Mouse (Mus musculus) spleen, adult 2 months (tissue): ENCODE data around the gene Fndc3a. TPM values are rescaled to one million over a fixed set of nuclear protein-coding genes. Genes with fewer than 3 reads are reported as not detected.

Source experiments
- DNase-seq, 2 experiments: peaks; one replicate each; pipeline versions ENCODE4 v3.0.0 to v3.0.0-alpha.2; 2012 to 2021; ENCODE audit warnings: low spot score in 2 of 2, low read depth in 1 of 2
- H3K27ac ChIP-seq: fragments of 200-500 bp; 2 replicates; pipeline ENCODE4 v1.5.1; 2012; ENCODE audit warnings: low read length, inconsistent platforms; ENCODE audit not compliant: insufficient read depth
- H3K27me3 ChIP-seq: fragments of 200-500 bp; 2 replicates; pipeline ENCODE4 v1.6.1; 2012; ENCODE audit warnings: mild to moderate bottlenecking, moderate library complexity, low read length, inconsistent platforms; ENCODE audit not compliant: control insufficient read depth, insufficient read depth
- H3K36me3 ChIP-seq: fragments of 200-500 bp; 2 replicates; pipeline ENCODE4 v1.6.1; 2012; ENCODE audit warnings: mild to moderate bottlenecking, low read length, inconsistent platforms; ENCODE audit not compliant: control insufficient read depth, insufficient read depth
- H3K4me1 ChIP-seq: fragments of 200-500 bp; 2 replicates; pipeline ENCODE4 v1.6.1; 2011; ENCODE audit warnings: inconsistent platforms; ENCODE audit not compliant: control insufficient read depth, insufficient read depth, insufficient read length
- H3K4me3 ChIP-seq: fragments of 200-500 bp; 2 replicates; pipeline ENCODE4 v1.5.1; 2011; ENCODE audit warnings: mild to moderate bottlenecking, inconsistent platforms; ENCODE audit not compliant: insufficient read depth, insufficient read length; ENCODE audit errors: extremely low read depth
- CTCF ChIP-seq: fragments of 200-500 bp; IDR thresholded peaks from 2 replicates; pipeline ENCODE4 v1.5.1; 2011; ENCODE audit warnings: mild to moderate bottlenecking, inconsistent platforms; ENCODE audit not compliant: insufficient read depth, insufficient read length, insufficient replicate concordance; ENCODE audit errors: extremely low read depth
- POLR2A ChIP-seq: fragments of 200-500 bp; IDR thresholded peaks from 2 replicates; pipeline ENCODE4 v1.6.1; 2011; ENCODE audit warnings: low read depth, low read length, inconsistent platforms
- WGBS: fragments of 180-500 bp; shearing (Covaris S2); methylation state at CpG from one replicate; pipeline ENCODE4 v1.1.7; 2018; 5-methylcytosine and 5-hydroxymethylcytosine counted together
- polyA plus RNA-seq: library from polyadenylated mRNA; depleted of rRNA; stranded (reverse); fragments of >200 nt; gene quantifications from 2 replicates; pipeline ENCODE4 v1.2.3, GENCODE M21; 2012

Fndc3a gene
- polyA plus RNA-seq, 1 experiment = 22.2 TPM

DNA sequence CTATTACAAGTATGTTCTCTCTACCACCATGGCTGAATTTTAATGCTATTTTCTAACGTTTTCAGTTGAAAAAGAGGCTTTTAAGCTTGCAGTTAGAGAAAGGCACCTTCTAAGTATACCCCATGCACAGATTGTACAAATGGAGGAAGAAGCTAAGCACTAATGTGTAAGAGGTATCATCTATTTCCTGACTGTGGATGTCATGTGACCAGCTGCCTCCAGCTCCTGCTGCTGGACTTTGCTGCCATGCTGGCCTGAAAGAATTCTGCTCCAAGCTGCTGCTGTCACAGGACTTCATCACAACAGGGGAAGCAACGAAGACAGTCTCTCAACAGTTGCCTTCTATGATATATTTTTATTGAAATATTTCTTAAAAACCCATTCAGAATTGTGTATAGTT, 76.2 kb downstream of the Fndc3a start:
- H3K27ac ChIP-seq = no peak overlapping the region
- H3K36me3 ChIP-seq = peaks cover 2% of the 10 kb centered on the region
- peaks cover 5% of the 10 kb centered on the region for H3K4me1 ChIP-seq
- 86% methylated on average over 2 of the region's 2 CpGs for WGBS
- TF ChIP-seq CTCF = no peak
- TF ChIP-seq POLR2A = no peak
- no peak for DNase-seq
- no peaks in the 10 kb centered on the region for H3K27me3 ChIP-seq
- H3K4me3 ChIP-seq = no peak overlapping the region

DNA sequence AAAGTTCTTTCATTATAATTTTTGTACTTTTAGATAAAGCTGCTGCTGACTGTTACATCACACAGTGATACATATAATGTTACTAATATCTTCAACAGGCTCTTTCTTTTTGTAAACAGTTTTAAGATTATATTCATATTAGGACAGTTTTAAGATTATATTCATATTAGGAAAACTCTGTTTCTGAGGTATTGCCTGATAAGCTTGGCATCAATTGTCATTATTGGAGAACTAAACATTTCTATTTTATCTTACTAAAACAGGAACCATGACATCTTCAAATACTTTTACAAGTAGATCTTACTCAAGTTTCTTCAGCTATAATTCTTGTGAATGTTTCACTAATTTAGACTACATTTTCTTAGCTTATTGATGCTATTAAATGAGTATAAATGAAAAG, 84.4 kb downstream of the Fndc3a start:
- Histone ChIP-seq H3K4me3 (no peak overlapping the region), H3K4me1 (peaks cover 5% of the 10 kb centered on the region), H3K36me3 (0 out of 2 replicates have a peak, but pooled peaks cover 3% of the 10 kb centered on the region), H3K27ac (no peak overlapping the region), H3K27me3 (no peaks in the 10 kb centered on the region)
- DNase-seq = no peak
- TF ChIP-seq CTCF (no peak), POLR2A (no peak)

DNA sequence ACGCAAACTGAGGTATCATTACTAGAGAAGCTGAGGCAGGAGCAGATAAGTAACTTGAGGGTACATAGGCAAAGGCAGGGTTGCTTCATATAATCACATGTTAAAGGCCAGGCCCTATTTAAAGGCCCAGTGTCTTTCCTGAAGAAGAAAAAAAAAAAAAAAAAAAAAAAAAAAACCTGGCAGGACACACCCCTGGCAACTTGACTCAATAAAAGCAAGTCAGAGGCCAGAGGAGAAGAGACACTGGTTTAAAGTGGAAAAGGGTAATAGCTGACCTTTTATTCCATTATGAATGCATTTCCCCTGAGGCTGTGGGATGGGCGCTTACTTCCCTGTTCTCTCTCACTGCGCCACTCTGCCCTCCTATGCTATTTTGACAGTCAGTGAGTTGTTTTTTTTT, 105.7 kb downstream of the Fndc3a start:
- H3K4me1 ChIP-seq = 0 out of 2 replicates have a peak, but pooled peaks cover 2% of the 10 kb centered on the region
- no peaks in the 10 kb centered on the region for H3K27me3 ChIP-seq
- no peak for DNase-seq
- H3K27ac ChIP-seq = no peak overlapping the region
- 86% methylated on average over 3 of the region's 3 CpGs for WGBS
- no peaks in the 10 kb centered on the region for H3K36me3 ChIP-seq
- H3K4me3 ChIP-seq = no peak overlapping the region
- TF ChIP-seq POLR2A (no peak), CTCF (no peak)

DNA sequence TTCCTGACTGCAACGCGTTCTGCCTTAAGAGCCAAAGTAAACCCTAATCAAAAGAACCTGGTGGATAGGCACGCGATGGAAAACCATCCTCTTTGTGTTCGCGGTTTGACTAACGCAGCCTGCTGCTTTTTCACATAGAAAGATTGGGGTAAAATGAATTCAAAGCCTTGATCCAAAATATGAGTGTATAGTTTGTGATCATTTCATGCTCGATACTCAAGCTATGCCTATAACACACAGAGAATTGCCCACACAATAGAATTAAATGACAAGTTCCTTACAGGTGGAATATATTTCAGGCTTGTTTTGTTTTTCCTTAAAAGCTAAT, 106.6 kb downstream of the Fndc3a start:
- Histone ChIP-seq H3K36me3 (no peaks in the 10 kb centered on the region), H3K4me3 (peak overlapping the region; percentile 64), H3K27ac (peak overlapping the region; percentile 44; the same call in 1 of the 2 replicates), H3K27me3 (no peaks in the 10 kb centered on the region), H3K4me1 (0 out of 2 replicates have a peak, but pooled peaks cover 2% of the 10 kb centered on the region)
- WGBS = 3% methylated on average over 8 of the region's 8 CpGs
- peak; percentile 6; the same call in 1 of the 2 replicates for TF ChIP-seq POLR2A
- no peak for TF ChIP-seq CTCF
- no peak for DNase-seq

DNA sequence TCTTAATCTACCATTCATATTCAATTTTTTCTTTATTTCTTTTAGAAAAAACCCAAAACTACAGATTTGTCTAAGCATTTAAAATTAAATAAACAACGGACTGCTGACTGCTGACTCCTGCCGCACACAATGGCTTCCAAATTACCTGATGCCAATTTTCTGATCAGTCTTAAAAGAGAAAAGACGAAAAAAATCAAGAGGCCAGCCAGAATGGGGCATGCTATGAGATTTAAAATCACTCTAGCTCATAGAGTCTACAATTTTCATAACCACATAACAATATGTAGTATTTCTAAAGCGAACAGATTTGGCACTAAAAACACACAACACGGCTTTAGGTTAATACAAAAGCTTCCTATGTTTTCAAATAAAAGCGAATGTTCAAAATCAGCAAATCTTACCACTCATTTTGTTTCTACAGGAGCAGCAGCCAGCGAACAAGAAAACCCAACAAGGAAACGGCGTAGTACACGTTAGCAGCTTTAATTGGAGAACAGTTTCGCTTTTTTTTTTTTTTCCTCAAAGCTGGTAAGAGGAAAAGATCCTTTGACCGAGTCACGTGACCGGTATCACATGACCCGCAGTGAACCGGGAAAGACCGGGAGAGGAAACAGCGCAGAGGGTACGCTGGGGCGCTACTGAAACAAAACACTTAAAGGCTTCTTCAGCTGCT, 107.1 kb downstream of the Fndc3a start:
- H3K27ac ChIP-seq = peak overlapping the region; percentile 44; the same call in 1 of the 2 replicates
- no peak for TF ChIP-seq CTCF
- TF ChIP-seq POLR2A = no peak
- peak overlapping the region; percentile 64 for H3K4me3 ChIP-seq
- WGBS = 3% methylated on average over 20 of the region's 20 CpGs
- peak; percentile 53 to 81 for DNase-seq
- H3K27me3 ChIP-seq = no peaks in the 10 kb centered on the region
- 0 out of 2 replicates have a peak, but pooled peaks cover 2% of the 10 kb centered on the region for H3K4me1 ChIP-seq
- no peaks in the 10 kb centered on the region for H3K36me3 ChIP-seq

DNA sequence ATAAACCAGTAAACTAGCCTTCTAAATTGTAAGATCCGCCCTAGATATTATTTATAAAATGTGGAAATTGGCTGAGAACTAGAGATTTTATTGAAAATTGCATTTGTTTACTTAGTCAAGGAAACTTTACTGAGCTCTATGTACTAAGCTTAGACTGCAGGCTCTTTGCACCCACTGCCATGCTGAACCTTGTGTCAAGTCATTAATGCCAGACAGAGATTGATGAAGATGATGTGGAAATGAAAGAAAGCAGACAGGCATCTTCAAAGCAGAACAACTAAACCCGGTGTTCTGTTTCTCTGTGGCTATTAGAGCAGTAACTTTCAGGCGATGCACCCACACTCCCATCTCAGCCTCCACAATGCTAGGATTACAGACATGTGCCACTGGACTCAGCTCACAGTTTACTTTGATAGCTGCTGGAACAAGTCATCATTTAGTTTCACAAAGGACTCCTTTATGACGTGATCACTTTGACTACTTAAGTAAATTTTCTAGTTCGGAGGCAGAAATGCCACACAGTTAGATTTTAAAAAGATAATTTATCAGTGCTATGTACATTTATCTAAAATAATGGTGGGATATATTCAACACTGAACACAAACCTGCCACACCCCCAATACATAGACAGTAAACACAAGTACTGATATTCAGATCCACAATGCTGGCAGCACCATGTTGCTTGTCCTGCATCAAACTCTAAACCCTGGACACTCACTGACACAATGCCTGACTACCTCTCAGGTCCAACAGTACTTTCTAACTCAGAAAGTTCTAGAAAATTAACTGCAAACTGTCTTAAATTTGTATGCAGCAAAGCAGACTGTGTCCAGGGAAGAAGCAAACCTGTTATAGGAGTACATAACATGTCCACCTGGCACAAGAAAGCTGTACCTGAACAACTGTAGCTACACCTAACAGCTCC, 108.2 kb downstream of the Fndc3a start:
- Histone ChIP-seq H3K4me3 (peak overlapping the region; percentile 1; the same call in 1 of the 2 replicates), H3K27ac (no peak overlapping the region), H3K4me1 (0 out of 2 replicates have a peak, but pooled peaks cover 2% of the 10 kb centered on the region), H3K27me3 (no peaks in the 10 kb centered on the region), H3K36me3 (no peaks in the 10 kb centered on the region)
- no peak for TF ChIP-seq POLR2A
- DNase-seq = no peak
- WGBS = 73% methylated on average over 5 of the region's 5 CpGs

DNA sequence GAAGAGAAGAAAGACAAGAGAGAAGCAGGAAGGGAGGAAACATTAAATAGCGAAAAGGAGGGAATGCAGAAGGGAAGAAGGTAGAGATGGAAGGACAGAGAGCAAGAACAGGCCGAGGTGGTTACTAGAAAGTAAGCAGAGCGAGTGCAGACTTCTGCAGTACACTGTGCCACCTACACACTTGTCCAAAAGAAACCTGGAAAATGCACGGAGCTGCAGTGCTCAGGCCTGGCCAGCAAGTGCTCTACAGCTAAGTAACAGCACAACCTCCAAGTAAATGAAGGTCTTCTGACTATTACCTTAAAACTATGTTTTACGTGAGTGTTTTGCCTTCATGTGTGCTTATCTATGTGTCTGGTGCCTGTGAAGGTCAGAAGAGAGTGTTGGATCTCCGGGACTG, 109.4 kb downstream of the Fndc3a start:
- TF ChIP-seq CTCF (no peak), POLR2A (no peak)
- Histone ChIP-seq H3K4me3 (no peak overlapping the region), H3K36me3 (no peaks in the 10 kb centered on the region), H3K27me3 (no peaks in the 10 kb centered on the region), H3K4me1 (0 out of 2 replicates have a peak, but pooled peaks cover 2% of the 10 kb centered on the region), H3K27ac (no peak overlapping the region)
- DNase-seq = no peak
- WGBS = 69% methylated on average over 6 of the region's 6 CpGs
